Mouse (Mus musculus): Measurements from ENCODE around the gene Il17rd. TPM values are rescaled to one million over a fixed set of nuclear protein-coding genes. Genes with fewer than 3 reads are reported as not detected.

Gene Il17rd
- polyA plus RNA-seq, 1 experiment from 2014 or later: 3.0 TPM

DNA sequence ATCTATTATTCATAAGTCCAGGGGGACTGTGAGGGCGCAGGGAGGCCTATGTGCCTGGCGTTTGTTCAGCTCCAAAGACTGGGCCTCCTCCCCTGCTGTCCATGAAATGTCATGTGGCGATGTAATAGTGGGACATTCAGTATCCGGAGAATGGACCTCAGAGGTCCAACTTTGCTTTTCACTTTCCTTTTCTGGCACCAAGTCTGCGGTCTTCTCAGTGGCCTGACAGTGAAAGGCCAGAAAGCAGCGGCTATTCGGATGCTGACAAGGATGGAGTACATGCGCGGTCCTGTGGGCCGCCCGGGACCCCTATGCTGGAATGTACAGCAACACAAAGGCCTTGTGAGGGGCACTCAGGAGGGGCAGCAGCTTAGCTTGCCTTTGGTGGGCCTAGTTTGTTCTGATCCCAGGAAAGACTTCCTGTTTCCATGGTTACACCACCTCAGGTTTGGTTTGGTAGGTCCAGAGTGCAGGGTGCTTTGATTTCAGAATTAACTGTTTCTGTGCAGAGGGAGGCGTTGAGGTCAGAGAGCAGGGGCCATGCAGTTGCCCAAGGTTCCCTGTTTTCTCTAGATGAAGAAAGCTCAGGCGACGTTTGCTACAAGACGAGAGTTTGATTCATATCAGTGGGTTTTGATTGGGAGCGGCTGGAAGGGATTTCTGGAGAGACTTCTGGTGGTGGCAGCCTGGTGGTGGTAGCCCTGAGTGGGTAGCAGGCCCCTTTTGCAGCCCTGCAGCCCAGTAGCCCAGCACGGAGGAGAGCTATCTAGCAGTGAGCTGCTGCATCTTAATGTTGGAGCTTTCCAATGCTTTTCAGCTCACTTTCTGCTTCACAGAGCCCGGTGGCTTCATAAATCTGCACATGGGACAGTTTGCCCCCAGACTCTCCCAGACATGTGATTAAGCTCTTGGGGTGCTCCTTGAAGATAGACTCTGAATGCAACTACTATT lies 12.1 kb downstream of the Il17rd start:
- Histone ChIP-seq H3K27me3 (ENCODE audit: insufficient read depth, poor library complexity, severe bottlenecking) (no peaks in the 10 kb centered on the region), H3K4me1 (peaks cover 42% of the 10 kb centered on the region)

GRCm38 (mm10) chr14:27051511-27051895 lies 12.8 kb downstream of the Il17rd start:
- peak overlapping the region; percentile 42; the same call in 1 of the 2 replicates for H3K27ac ChIP-seq
- H3K9me3 ChIP-seq: no peaks in the 10 kb centered on the region

More for the DNA sequence above, 12.1 kb downstream of the Il17rd start:
- no peaks in the 10 kb centered on the region for H3K9me3 ChIP-seq
- no peak overlapping the region for H3K4me3 ChIP-seq
- no peaks in the 10 kb centered on the region for H3K36me3 ChIP-seq
- DNase-seq (ENCODE audit: low spot score): no peak
- WGBS: 60% methylated on average over 18 of the region's 18 CpGs
- H3K27ac ChIP-seq: peak overlapping the region; percentile 42

DNA sequence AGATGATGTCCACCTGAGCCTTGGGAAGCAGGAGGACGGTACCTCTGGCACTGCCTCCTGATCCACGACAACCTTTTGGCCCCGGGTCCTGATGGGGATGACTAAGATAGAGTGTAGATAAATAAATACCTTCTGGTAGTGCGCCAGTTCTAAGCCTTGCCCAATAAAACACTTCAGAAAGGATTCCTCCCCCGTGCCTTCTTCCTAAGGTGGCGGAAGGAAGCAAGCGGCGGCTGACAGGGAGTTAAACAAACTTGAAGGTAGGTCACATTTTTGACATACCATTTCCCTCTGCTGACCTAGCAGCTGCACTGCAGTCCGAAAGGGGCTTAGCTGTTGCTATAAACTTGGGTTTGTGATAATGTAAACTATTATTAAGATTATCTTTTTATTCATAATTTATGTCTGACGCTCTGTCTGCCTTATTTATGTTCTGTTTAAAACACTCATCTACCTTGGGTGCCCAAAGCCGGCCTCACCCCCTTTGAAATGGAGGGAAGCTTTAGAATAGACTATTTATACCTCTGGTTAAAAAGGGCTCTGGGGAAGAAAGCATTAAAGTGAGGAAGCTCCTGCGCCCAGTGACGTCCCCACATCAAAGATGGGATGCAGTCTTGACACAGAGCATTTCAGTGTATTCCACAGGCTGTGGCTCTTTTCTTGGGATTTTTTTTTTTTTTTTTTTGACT lies 19.9 kb downstream of the Il17rd start:
- 13% methylated on average over 13 of the region's 13 CpGs for WGBS
- no peak for DNase-seq (ENCODE audit: low spot score)
- H3K4me3 ChIP-seq: peak overlapping the region; percentile 31
- H3K36me3 ChIP-seq: no peaks in the 10 kb centered on the region
- 0 out of 2 replicates have a peak overlapping the region, but pooled peaks have one; percentile 62 for H3K27ac ChIP-seq
- no peaks in the 10 kb centered on the region for H3K27me3 ChIP-seq (ENCODE audit: insufficient read depth, poor library complexity, severe bottlenecking)
- peaks cover 51% of the 10 kb centered on the region for H3K4me1 ChIP-seq
- no peaks in the 10 kb centered on the region for H3K9me3 ChIP-seq

More at GRCm38 (mm10) chr14:27051511-27051895, 12.8 kb downstream of the Il17rd start:
- no peak for DNase-seq (ENCODE audit: low spot score)
- 71% methylated on average over 5 of the region's 5 CpGs for WGBS
- no peak overlapping the region for H3K4me3 ChIP-seq
- peaks cover 43% of the 10 kb centered on the region for H3K4me1 ChIP-seq
- no peaks in the 10 kb centered on the region for H3K36me3 ChIP-seq
- no peaks in the 10 kb centered on the region for H3K27me3 ChIP-seq (ENCODE audit: insufficient read depth, poor library complexity, severe bottlenecking)

DNA sequence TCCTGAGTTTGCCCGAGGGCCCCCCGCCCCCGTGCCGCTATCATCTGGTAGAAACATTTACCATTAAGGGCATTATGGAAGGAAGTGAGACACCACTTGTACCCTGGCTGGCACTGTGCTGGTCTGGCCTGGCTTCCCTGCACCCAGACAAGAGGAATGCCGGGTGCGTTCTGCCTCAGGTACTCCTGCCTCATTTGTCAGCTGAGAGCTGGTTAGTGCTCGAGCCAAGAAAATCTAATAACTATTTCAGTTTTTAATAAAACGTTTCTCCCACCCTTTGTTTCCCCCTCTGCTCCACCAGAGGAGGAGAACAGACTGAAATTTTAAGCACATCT lies 20.4 kb downstream of the Il17rd start:
- peak overlapping the region; percentile 62; the same call in 1 of the 2 replicates for H3K27ac ChIP-seq

DNA sequence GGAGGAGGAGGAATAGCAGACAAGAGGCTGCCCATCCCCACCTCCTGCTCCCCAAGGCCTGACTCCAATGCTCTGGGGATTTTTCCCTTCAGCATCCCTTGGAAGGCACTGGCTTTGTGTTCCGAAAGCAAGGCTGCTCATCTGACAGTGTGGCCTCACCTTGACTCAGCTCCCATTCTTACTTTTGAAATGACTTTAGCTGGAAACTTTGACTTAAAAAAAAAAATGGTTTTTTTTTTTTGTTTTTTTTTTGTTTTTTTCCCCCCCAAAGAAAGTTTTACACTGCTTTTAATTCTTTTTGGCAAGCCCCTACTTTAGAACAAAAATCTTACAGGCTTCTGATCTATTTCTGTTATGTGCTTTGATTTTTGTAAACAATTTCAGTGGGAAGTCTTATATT lies 24.6 kb downstream of the Il17rd start:
- WGBS: 85% methylated on average over 1 of the region's 1 CpGs
- H3K9me3 ChIP-seq: no peaks in the 10 kb centered on the region
- no peak overlapping the region for H3K27ac ChIP-seq
- no peak for DNase-seq (ENCODE audit: low spot score)
- H3K36me3 ChIP-seq: no peaks in the 10 kb centered on the region
- H3K27me3 ChIP-seq (ENCODE audit: insufficient read depth, poor library complexity, severe bottlenecking): no peaks in the 10 kb centered on the region
- H3K4me3 ChIP-seq: no peak overlapping the region
- H3K4me1 ChIP-seq: peaks cover 53% of the 10 kb centered on the region

More for the DNA sequence above, 20.4 kb downstream of the Il17rd start:
- Histone ChIP-seq H3K9me3 (no peaks in the 10 kb centered on the region), H3K4me1 (peaks cover 51% of the 10 kb centered on the region), H3K4me3 (no peak overlapping the region), H3K36me3 (no peaks in the 10 kb centered on the region), H3K27me3 (ENCODE audit: insufficient read depth, poor library complexity, severe bottlenecking) (no peaks in the 10 kb centered on the region)
- DNase-seq (ENCODE audit: low spot score): no peak
- 28% methylated on average over 8 of the region's 8 CpGs for WGBS

GRCm38 (mm10) chr14:27066171-27066929 lies 27.6 kb downstream of the Il17rd start:
- Histone ChIP-seq H3K27ac (peak overlapping the region; percentile 87), H3K9me3 (no peaks in the 10 kb centered on the region), H3K36me3 (no peaks in the 10 kb centered on the region), H3K27me3 (ENCODE audit: insufficient read depth, poor library complexity, severe bottlenecking) (no peaks in the 10 kb centered on the region), H3K4me3 (peak overlapping the region; percentile 32), H3K4me1 (peaks cover 64% of the 10 kb centered on the region)
- 7% methylated on average over 9 of the region's 9 CpGs for WGBS
- DNase-seq (ENCODE audit: low spot score): no peak

DNA sequence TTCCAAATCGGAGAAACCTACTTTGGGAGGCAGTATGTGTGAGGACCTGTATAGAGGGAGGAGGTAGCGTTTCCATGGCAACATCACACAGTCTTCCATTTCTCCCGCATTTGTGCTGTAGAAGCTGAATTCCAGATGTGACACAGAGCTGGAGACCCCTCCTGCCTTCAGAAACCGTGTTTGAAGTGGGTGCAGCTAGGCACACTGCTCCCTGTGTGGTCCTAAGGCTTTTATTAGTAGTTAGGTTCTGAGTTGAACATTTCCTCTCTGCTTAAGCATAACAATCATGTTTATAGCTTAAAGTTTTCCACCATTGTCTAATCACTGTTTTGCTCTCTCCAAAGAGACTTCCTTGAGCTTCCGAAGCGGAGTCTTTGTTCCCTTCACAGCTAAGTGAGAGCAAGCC lies 29.1 kb downstream of the Il17rd start:
- H3K9me3 ChIP-seq: no peaks in the 10 kb centered on the region
- no peak for DNase-seq (ENCODE audit: low spot score)
- WGBS: 50% methylated on average over 6 of the region's 6 CpGs
- H3K4me3 ChIP-seq: no peak overlapping the region
- H3K36me3 ChIP-seq: no peaks in the 10 kb centered on the region
- H3K27ac ChIP-seq: peak overlapping the region; percentile 43
- no peaks in the 10 kb centered on the region for H3K27me3 ChIP-seq (ENCODE audit: insufficient read depth, poor library complexity, severe bottlenecking)
- H3K4me1 ChIP-seq: peaks cover 73% of the 10 kb centered on the region

GRCm38 (mm10) chr14:27069434-27070097 lies 30.8 kb downstream of the Il17rd start:
- peaks cover 88% of the 10 kb centered on the region for H3K4me1 ChIP-seq
- H3K27ac ChIP-seq: peak overlapping the region; percentile 70; the same call in 1 of the 2 replicates
- WGBS: 28% methylated on average over 8 of the region's 8 CpGs
- H3K36me3 ChIP-seq: no peaks in the 10 kb centered on the region
- no peak for DNase-seq (ENCODE audit: low spot score)
- H3K4me3 ChIP-seq: no peak overlapping the region
- no peaks in the 10 kb centered on the region for H3K27me3 ChIP-seq (ENCODE audit: insufficient read depth, poor library complexity, severe bottlenecking)
- no peaks in the 10 kb centered on the region for H3K9me3 ChIP-seq

DNA sequence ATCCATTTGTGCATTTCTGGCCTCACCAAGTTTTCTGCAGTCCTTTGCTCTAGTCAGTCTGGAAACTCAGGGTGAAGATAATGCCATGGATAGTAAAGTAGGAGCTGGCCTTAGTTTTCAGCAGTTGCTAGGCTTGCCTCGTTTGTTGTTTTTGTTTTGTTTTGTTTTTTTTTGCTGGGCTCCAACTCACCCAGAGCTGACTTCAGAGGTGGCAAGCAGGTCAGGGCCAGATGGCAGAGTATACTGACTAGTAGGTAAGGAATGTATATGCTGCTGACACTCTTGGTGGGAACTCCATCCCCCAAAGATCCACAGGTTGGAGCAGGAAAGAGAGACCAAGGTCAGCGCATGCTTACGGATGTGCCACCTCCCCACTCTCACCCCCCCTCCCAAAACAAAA lies 31.4 kb downstream of the Il17rd start:
- H3K36me3 ChIP-seq: no peaks in the 10 kb centered on the region
- peak overlapping the region; percentile 70 for H3K27ac ChIP-seq
- H3K27me3 ChIP-seq (ENCODE audit: insufficient read depth, poor library complexity, severe bottlenecking): no peaks in the 10 kb centered on the region
- no peak overlapping the region for H3K4me3 ChIP-seq
- no peak for DNase-seq (ENCODE audit: low spot score)
- 24% methylated on average over 3 of the region's 3 CpGs for WGBS
- H3K4me1 ChIP-seq: peaks cover 94% of the 10 kb centered on the region
- H3K9me3 ChIP-seq: no peaks in the 10 kb centered on the region

GRCm38 (mm10) chr14:27070758-27071157 lies 32.0 kb downstream of the Il17rd start:
- peaks cover 97% of the 10 kb centered on the region for H3K4me1 ChIP-seq
- no peaks in the 10 kb centered on the region for H3K9me3 ChIP-seq
- no peaks in the 10 kb centered on the region for H3K27me3 ChIP-seq (ENCODE audit: insufficient read depth, poor library complexity, severe bottlenecking)
- H3K36me3 ChIP-seq: no peaks in the 10 kb centered on the region
- H3K27ac ChIP-seq: peak overlapping the region; percentile 70
- 24% methylated on average over 9 of the region's 9 CpGs for WGBS
- no peak for DNase-seq (ENCODE audit: low spot score)
- H3K4me3 ChIP-seq: no peak overlapping the region

DNA sequence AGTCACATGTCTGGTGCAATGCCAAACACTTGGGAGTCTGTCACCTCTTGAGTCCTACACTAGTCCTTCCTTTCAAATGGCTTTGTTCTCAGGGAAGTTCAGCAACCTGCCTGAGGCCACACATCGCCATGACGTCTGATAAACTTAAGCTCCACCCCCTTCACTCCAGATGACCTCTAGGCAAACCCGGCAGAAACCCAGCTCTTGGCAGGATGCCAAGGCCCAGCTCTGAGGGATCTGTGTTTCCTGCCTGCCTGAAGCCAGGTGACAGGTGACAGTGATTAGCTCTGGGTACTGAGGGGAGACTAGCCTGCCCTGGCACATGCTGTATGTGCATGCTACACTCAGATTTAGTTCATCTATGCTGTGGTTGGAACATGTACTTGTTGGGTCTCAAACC lies 33.2 kb downstream of the Il17rd start:
- no peak overlapping the region for H3K4me3 ChIP-seq
- peaks cover 97% of the 10 kb centered on the region for H3K4me1 ChIP-seq
- H3K27ac ChIP-seq: peak overlapping the region; percentile 70
- WGBS: 1% methylated on average over 3 of the region's 3 CpGs
- no peaks in the 10 kb centered on the region for H3K36me3 ChIP-seq
- H3K9me3 ChIP-seq: no peaks in the 10 kb centered on the region
- no peaks in the 10 kb centered on the region for H3K27me3 ChIP-seq (ENCODE audit: insufficient read depth, poor library complexity, severe bottlenecking)
- peak; percentile 87 for DNase-seq (ENCODE audit: low spot score)

DNA sequence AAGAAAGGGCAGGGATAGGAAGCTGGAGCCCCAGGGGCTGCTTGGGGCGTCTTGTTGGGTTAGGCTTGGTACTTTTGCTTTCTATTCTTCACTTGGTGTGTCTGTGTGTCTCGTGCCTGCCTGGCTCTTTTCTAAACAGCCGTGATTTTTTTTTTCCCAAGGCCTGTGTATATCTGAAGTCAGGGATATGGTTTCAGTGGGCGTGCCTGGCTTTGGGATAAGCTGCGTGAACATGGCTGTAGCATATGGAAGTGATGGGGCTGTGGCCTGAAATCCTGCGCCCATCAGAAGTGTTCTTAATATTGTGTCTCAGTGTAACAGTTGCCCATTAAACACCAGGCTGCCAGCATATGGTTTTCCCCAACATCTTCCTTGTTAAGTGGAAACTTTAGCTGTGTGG lies 36.3 kb downstream of the Il17rd start:
- peaks cover 75% of the 10 kb centered on the region for H3K4me1 ChIP-seq
- no peaks in the 10 kb centered on the region for H3K36me3 ChIP-seq
- DNase-seq (ENCODE audit: low spot score): no peak
- WGBS: 66% methylated on average over 6 of the region's 6 CpGs
- H3K9me3 ChIP-seq: no peaks in the 10 kb centered on the region
- H3K27me3 ChIP-seq (ENCODE audit: insufficient read depth, poor library complexity, severe bottlenecking): no peaks in the 10 kb centered on the region
- peak overlapping the region; percentile 52; the same call in 1 of the 2 replicates for H3K27ac ChIP-seq
- no peak overlapping the region for H3K4me3 ChIP-seq

Measured in heart, embryonic 10.5 days (tissue).